Mouse (Mus musculus): Measurements from ENCODE around the gene Immp2l. TPM values are rescaled to one million over a fixed set of nuclear protein-coding genes. Genes with fewer than 3 reads are reported as not detected.
A peak's percentile ranks its signal among the peaks of the same experiment; 100 is the strongest.

Gene Immp2l
- polyA plus RNA-seq, 2 experiments from 2014 or later: 13.8 to 18.7 TPM

- no peak for ATAC-seq
These were observed 533.9 kb downstream of the Immp2l start for GRCm38 (mm10) chr12:41557832-41558231.

- ATAC-seq: no peak
These were observed 535.3 kb downstream of the Immp2l start for GRCm38 (mm10) chr12:41558956-41559735.

- peak; percentile 32 for ATAC-seq
These were observed 541.9 kb downstream of the Immp2l start for GRCm38 (mm10) chr12:41565540-41566432.

GRCm38 (mm10) chr12:41566433-41566794 is 542.5 kb downstream of the Immp2l start:
- ATAC-seq: no peak

GRCm38 (mm10) chr12:41573754-41574153 is 549.9 kb downstream of the Immp2l start:
- ATAC-seq: no peak

GRCm38 (mm10) chr12:41575221-41575620 is 551.3 kb downstream of the Immp2l start:
- ATAC-seq: no peak

GRCm38 (mm10) chr12:41593401-41593800 is 569.5 kb downstream of the Immp2l start:
- ATAC-seq: no peak

GRCm38 (mm10) chr12:41594037-41594436 is 570.1 kb downstream of the Immp2l start:
- ATAC-seq: no peak

- ATAC-seq: no peak
These were observed 591.4 kb downstream of the Immp2l start for GRCm38 (mm10) chr12:41615271-41615670.

- no peak for ATAC-seq
These were observed 597.5 kb downstream of the Immp2l start for GRCm38 (mm10) chr12:41621341-41621740.

GRCm38 (mm10) chr12:41643262-41643661 is 619.4 kb downstream of the Immp2l start:
- ATAC-seq: no peak

- ATAC-seq: no peak
These were observed 621.1 kb downstream of the Immp2l start for GRCm38 (mm10) chr12:41644802-41645551.

- no peak for ATAC-seq
These were observed 623.2 kb downstream of the Immp2l start for GRCm38 (mm10) chr12:41646956-41647575.

- ATAC-seq: peak; percentile 57
These were observed 623.8 kb downstream of the Immp2l start for GRCm38 (mm10) chr12:41647675-41648074.

- no peak for ATAC-seq
These were observed 626.1 kb downstream of the Immp2l start for GRCm38 (mm10) chr12:41649826-41650541.

- no peak for ATAC-seq
These were observed 644.4 kb downstream of the Immp2l start for GRCm38 (mm10) chr12:41668280-41668679.

- ATAC-seq: no peak
These were observed 645.6 kb downstream of the Immp2l start for GRCm38 (mm10) chr12:41669481-41669880.

GRCm38 (mm10) chr12:41674861-41675260 is 651.0 kb downstream of the Immp2l start:
- no peak for ATAC-seq

GRCm38 (mm10) chr12:41680141-41680540 is 656.3 kb downstream of the Immp2l start:
- no peak for ATAC-seq

- no peak for ATAC-seq
These were observed 658.3 kb downstream of the Immp2l start for GRCm38 (mm10) chr12:41682141-41682540.

- ATAC-seq: no peak
These were observed 665.9 kb downstream of the Immp2l start for GRCm38 (mm10) chr12:41689809-41690208.

- ATAC-seq: no peak
These were observed 686.7 kb downstream of the Immp2l start for GRCm38 (mm10) chr12:41710608-41711007.

All from activated CD4-positive, CD25-positive, alpha-beta regulatory T cell, adult 4 months (primary cell).